Mouse (Mus musculus) limb, embryonic 14.5 days (tissue): Measurements from ENCODE around the gene Asic2. TPM values are rescaled to one million over a fixed set of nuclear protein-coding genes. Genes with fewer than 3 reads are reported as not detected.

Experiments used
- ATAC-seq: fragments of 200-750 bp; cut with Nextera tagmentation; 2 replicates; pipeline ENCODE4 v1.8.0; 2017; ENCODE audit warnings: low read depth, moderate number of reproducible peaks, moderate TSS enrichment; ENCODE audit not compliant: low FRiP score
- DNase-seq: peaks from one replicate; pipeline ENCODE4 v3.0.0-alpha.2; 2015; ENCODE audit warnings: low spot score
- H3K27ac ChIP-seq: fragments of 300-500 bp; sonication (generic); replicated peaks from 2 replicates; pipeline ENCODE4 v1.5.1; 2014; ENCODE audit warnings: low read depth, mild to moderate bottlenecking, low read length, moderate library complexity, mixed read lengths
- H3K27me3 ChIP-seq: fragments of 300-500 bp; sonication (generic); 2 replicates; pipeline ENCODE4 v1.6.1; 2014; ENCODE audit warnings: low read length, mixed read lengths; ENCODE audit not compliant: control insufficient read depth, insufficient read depth
- H3K36me3 ChIP-seq: fragments of 300-500 bp; sonication (generic); 2 replicates; pipeline ENCODE4 v1.6.1; 2014; ENCODE audit warnings: mild to moderate bottlenecking, low read length, moderate library complexity, mixed read lengths; ENCODE audit not compliant: control insufficient read depth, insufficient read depth
- H3K4me1 ChIP-seq: fragments of 300-500 bp; sonication (generic); 2 replicates; pipeline ENCODE4 v1.6.1; 2014; ENCODE audit warnings: antibody characterized with exemption, low read length, mixed read lengths; ENCODE audit not compliant: control insufficient read depth, insufficient read depth
- H3K4me2 ChIP-seq: fragments of 300-500 bp; sonication (generic); replicated peaks from 2 replicates; pipeline ENCODE4 v1.6.1; 2014; ENCODE audit warnings: low read depth, mild to moderate bottlenecking, low read length, moderate library complexity; ENCODE audit not compliant: severe bottlenecking
- H3K4me3 ChIP-seq: fragments of 300-500 bp; sonication (generic); replicated peaks from 2 replicates; pipeline ENCODE4 v1.5.1; 2014; ENCODE audit warnings: low read length
- H3K9ac ChIP-seq: fragments of 300-500 bp; sonication (generic); 2 replicates; pipeline ENCODE4 v1.6.1; 2014; ENCODE audit warnings: mild to moderate bottlenecking, low read depth, low read length, moderate library complexity; ENCODE audit not compliant: severe bottlenecking
- H3K9me3 ChIP-seq: fragments of 300-500 bp; sonication (generic); 2 replicates; pipeline ENCODE4 v1.6.1; 2016; ENCODE audit warnings: low read length; ENCODE audit not compliant: control insufficient read depth
- POLR2A ChIP-seq: fragments of 200-500 bp; IDR thresholded peaks from 2 replicates; pipeline ENCODE4 v1.8.0; 2012; ENCODE audit warnings: inconsistent platforms, mild to moderate bottlenecking, moderate library complexity, borderline replicate concordance; ENCODE audit not compliant: insufficient read depth, insufficient read length; ENCODE audit errors: extremely low read depth
- WGBS: fragments of 180-500 bp; shearing (Covaris S2); extraction: QIAGEN DNeasy Blood & Tissue Kit; methylation state at CpG from one replicate; pipeline ENCODE4 v1.1.7; 2014; 5-methylcytosine and 5-hydroxymethylcytosine counted together
- polyA plus RNA-seq, 2 experiments: library from polyadenylated mRNA; depleted of rRNA in 1 of 2; stranded (reverse) in 1 of 2; unstranded in 1 of 2; fragments of >200 nt; fragmentation: Nextera tagmentation in 1 of 2; extraction: Ambion mirVana in 1 of 2; gene quantifications; 2 replicates each; pipeline versions ENCODE4 v1.2.1 to v1.2.3; 2012 to 2014

Gene Asic2
- polyA plus RNA-seq, 2 experiments, result 0.72 to 1.3 TPM

DNA sequence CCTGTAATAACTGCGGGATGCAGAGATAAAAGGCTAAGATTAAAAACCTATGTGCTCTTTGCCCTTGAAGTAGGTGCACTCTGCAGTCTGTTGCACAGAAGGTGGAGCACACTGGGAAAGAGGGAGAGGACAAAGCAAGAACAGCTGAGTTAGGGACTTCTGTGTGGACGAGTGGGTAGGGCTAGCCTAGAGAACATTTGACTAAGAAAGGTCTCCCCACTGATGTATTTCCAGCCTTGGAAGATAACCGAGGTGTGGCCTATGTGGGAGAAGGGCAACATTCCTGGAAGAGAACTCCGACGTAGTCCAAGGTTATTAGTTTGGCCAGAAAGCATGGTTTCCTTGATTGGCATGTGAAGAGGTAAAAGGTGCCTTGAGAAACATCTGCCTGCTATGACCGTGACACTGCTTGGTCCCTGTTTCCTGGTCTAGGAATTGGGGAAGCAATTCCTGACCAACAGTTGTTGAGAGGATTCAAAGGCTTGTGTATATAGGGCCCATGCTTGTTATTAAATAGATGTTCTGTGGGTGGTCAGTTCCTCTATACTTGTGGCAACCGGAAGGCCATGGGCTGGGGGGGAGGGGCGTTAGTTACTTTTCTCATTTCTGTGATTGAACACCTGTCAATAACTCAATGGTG, 463.3 kb downstream of the Asic2 start:
- Histone ChIP-seq H3K27me3 (no peaks in the 10 kb centered on the region), H3K9me3 (no peaks in the 10 kb centered on the region), H3K36me3 (no peaks in the 10 kb centered on the region), H3K9ac (no peak overlapping the region), H3K27ac (no peak overlapping the region), H3K4me1 (peaks cover 11% of the 10 kb centered on the region; the same call in 1 of the 2 replicates), H3K4me3 (no peak overlapping the region), H3K4me2 (no peak overlapping the region)
- 70% methylated on average over 8 of the region's 8 CpGs for WGBS
- no peak for ATAC-seq
- DNase-seq, result no peak
- TF ChIP-seq POLR2A, result no peak

GRCm38 (mm10) chr11:81501473-81502246, 466.6 kb downstream of the Asic2 start:
- H3K27ac ChIP-seq, result no peak overlapping the region
- H3K36me3 ChIP-seq, result no peaks in the 10 kb centered on the region
- DNase-seq (no peak), ATAC-seq (no peak)
- H3K4me3 ChIP-seq, result no peak overlapping the region
- no peaks in the 10 kb centered on the region for H3K9me3 ChIP-seq
- H3K27me3 ChIP-seq, result no peaks in the 10 kb centered on the region
- H3K4me1 ChIP-seq, result peaks cover 9% of the 10 kb centered on the region
- no peak overlapping the region for H3K9ac ChIP-seq
- 39% methylated on average over 14 of the region's 14 CpGs for WGBS
- TF ChIP-seq POLR2A, result no peak
- no peak overlapping the region for H3K4me2 ChIP-seq

GRCm38 (mm10) chr11:81498990-81499389, 469.3 kb downstream of the Asic2 start:
- no peak for DNase-seq
- 58% methylated on average over 1 of the region's 1 CpGs for WGBS

GRCm38 (mm10) chr11:81497652-81498391, 470.4 kb downstream of the Asic2 start:
- no peak overlapping the region for H3K9ac ChIP-seq
- no peaks in the 10 kb centered on the region for H3K36me3 ChIP-seq
- peak; percentile 67 for DNase-seq
- no peak for ATAC-seq
- H3K4me2 ChIP-seq, result no peak overlapping the region
- H3K9me3 ChIP-seq, result no peaks in the 10 kb centered on the region
- no peaks in the 10 kb centered on the region for H3K27me3 ChIP-seq
- peaks cover 9% of the 10 kb centered on the region for H3K4me1 ChIP-seq
- no peak overlapping the region for H3K4me3 ChIP-seq
- TF ChIP-seq POLR2A, result no peak
- H3K27ac ChIP-seq, result no peak overlapping the region
- 53% methylated on average over 9 of the region's 9 CpGs for WGBS

More at GRCm38 (mm10) chr11:81498990-81499389, 469.3 kb downstream of the Asic2 start:
- Histone ChIP-seq H3K27ac (no peak overlapping the region), H3K27me3 (no peaks in the 10 kb centered on the region), H3K9ac (no peak overlapping the region), H3K9me3 (no peaks in the 10 kb centered on the region), H3K4me2 (no peak overlapping the region), H3K36me3 (no peaks in the 10 kb centered on the region), H3K4me3 (no peak overlapping the region), H3K4me1 (peaks cover 9% of the 10 kb centered on the region)
- ATAC-seq, result no peak
- no peak for TF ChIP-seq POLR2A

- Histone ChIP-seq H3K4me1 (peaks cover 9% of the 10 kb centered on the region), H3K4me3 (no peak overlapping the region), H3K9me3 (no peaks in the 10 kb centered on the region), H3K27ac (no peak overlapping the region), H3K4me2 (no peak overlapping the region), H3K9ac (no peak overlapping the region), H3K36me3 (no peaks in the 10 kb centered on the region), H3K27me3 (no peaks in the 10 kb centered on the region)
- 32% methylated on average over 1 of the region's 1 CpGs for WGBS
- ATAC-seq (no peak), DNase-seq (no peak)
- no peak for TF ChIP-seq POLR2A
Observed at GRCm38 (mm10) chr11:81496446-81496845, 471.8 kb downstream of the Asic2 start.
